Mouse (Mus musculus) liver, postnatal 0 days (tissue): Measurements from ENCODE around the gene Dusp18.

Experiments
- CTCF ChIP-seq: sonication (generic); IDR thresholded peaks from 2 replicates; pipeline ENCODE4 v1.5.1; 2016; ENCODE audit warnings: antibody characterized with exemption, low read depth
- EP300 ChIP-seq: IDR thresholded peaks from 2 replicates; pipeline ENCODE4 v1.6.1; 2016; ENCODE audit warnings: antibody characterized with exemption, low read depth, mild to moderate bottlenecking

GRCm38 (mm10) chr11:3864343-3864742 lies 30.7 kb upstream of the Dusp18 start:
- TF ChIP-seq CTCF (no peak), EP300 (no peak)
